Mouse (Mus musculus): ENCODE results near the gene Gm37240. TPM values are rescaled to one million over a fixed set of nuclear protein-coding genes. Genes with fewer than 3 reads are reported as not detected.

The Gm37240 gene
- polyA plus RNA-seq, 1 experiment from 2014 or later = 3.2 TPM

DNA sequence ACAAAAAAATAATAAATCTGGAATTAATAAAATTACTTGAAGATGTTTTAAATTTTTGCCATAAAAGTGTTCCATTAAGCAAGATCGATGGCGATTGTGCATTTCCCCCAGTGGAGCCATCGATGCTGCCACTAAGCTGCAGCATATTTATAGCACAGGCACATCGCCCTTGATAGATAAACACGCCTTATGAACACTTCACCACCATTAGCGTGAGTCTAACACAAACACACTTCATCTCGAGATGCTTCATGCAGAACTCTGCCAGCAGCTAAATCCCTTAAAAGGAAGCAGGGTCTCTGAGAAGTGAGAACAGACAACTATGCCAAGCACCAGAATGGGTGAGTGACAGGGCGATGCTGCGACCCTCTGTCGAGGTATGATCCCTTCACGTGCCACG, 220.6 kb downstream of the Gm37240 start:
- Histone ChIP-seq H3K4me3 (ENCODE audit: low read depth, low read length) (no peak overlapping the region), H3K27me3 (ENCODE audit: control insufficient read depth, insufficient read depth, low read length) (no peaks in the 10 kb centered on the region), H3K4me2 (ENCODE audit: low read depth, low read length) (no peak overlapping the region), H3K9ac (replicated peaks; ENCODE audit: low read length) (no peak overlapping the region), H3K4me1 (ENCODE audit: control insufficient read depth, insufficient read depth, low read length) (no peaks in the 10 kb centered on the region), H3K9me3 (replicated peaks; ENCODE audit: control insufficient read depth, low read length) (no peaks in the 10 kb centered on the region), H3K27ac (replicated peaks; ENCODE audit: low read depth, low read length) (no peak overlapping the region), H3K36me3 (replicated peaks; ENCODE audit: control insufficient read depth, insufficient read depth, low read depth, low read length) (no peaks in the 10 kb centered on the region)
- no peak for DNase-seq (ENCODE audit: low spot score)
- ATAC-seq (replicated peaks; ENCODE audit: insufficient number of reproducible peaks, low FRiP score, low TSS enrichment, low read depth) = no peak
- 82% methylated on average over 12 of the region's 12 CpGs for WGBS

DNA sequence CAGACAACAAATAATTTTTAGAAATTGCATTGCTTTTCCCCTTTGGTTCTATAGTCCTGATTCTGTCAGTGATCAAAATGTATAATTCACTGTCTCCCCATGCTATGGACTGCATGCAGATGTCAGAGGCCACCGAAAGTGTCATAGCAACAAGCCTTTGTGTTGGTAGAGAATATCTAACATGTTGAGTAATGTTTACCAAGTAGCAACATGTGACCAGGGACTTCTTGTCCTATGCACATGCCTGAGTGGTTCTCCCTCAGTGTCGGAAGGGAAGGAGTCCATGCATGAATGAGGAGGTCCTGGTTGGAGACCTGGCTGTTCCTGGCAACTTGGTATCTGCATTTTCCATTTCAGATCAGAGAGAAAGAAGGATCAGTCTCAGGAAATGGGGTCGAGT, 221.2 kb downstream of the Gm37240 start:
- Histone ChIP-seq H3K36me3 (replicated peaks; ENCODE audit: control insufficient read depth, insufficient read depth, low read depth, low read length) (no peaks in the 10 kb centered on the region), H3K4me1 (ENCODE audit: control insufficient read depth, insufficient read depth, low read length) (no peaks in the 10 kb centered on the region), H3K9me3 (replicated peaks; ENCODE audit: control insufficient read depth, low read length) (no peaks in the 10 kb centered on the region), H3K4me3 (ENCODE audit: low read depth, low read length) (no peak overlapping the region), H3K27me3 (ENCODE audit: control insufficient read depth, insufficient read depth, low read length) (no peaks in the 10 kb centered on the region), H3K9ac (replicated peaks; ENCODE audit: low read length) (no peak overlapping the region), H3K4me2 (ENCODE audit: low read depth, low read length) (no peak overlapping the region), H3K27ac (replicated peaks; ENCODE audit: low read depth, low read length) (no peak overlapping the region)
- DNase-seq (ENCODE audit: low spot score) = no peak
- WGBS = 75% methylated on average over 3 of the region's 3 CpGs
- no peak for ATAC-seq (replicated peaks; ENCODE audit: insufficient number of reproducible peaks, low FRiP score, low TSS enrichment, low read depth)

DNA sequence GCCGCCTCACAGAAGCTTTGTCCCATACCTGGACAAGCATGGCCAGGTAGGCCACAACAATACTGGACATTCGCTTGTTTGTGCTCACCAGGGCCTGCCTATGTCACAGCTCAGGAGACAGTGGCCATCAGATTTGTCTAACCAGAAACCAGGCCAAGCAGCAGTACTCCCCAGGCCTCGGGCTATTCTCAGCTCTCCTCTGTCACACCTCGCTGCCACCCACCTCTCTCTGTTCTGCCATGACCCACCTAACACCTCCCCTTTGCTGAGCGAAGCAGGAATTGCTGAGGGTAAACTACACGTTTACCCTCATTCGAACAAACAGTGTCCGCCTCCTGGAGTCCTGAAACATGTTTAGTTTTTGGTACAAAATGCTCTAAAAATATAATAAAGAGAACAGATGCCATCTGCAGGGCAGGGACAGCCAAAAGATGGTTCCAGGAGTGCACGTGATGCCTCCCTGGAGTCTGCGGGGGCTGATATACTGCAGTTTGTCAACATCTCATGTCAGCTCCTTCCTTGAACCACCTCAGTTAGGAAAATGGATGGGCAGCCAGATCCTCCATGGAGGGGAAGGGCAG, 222.6 kb downstream of the Gm37240 start:
- Histone ChIP-seq H3K27ac (replicated peaks; ENCODE audit: low read depth, low read length) (no peak overlapping the region), H3K27me3 (ENCODE audit: control insufficient read depth, insufficient read depth, low read length) (no peaks in the 10 kb centered on the region), H3K9ac (replicated peaks; ENCODE audit: low read length) (no peak overlapping the region), H3K4me2 (ENCODE audit: low read depth, low read length) (no peak overlapping the region), H3K4me3 (ENCODE audit: low read depth, low read length) (no peak overlapping the region), H3K4me1 (ENCODE audit: control insufficient read depth, insufficient read depth, low read length) (no peaks in the 10 kb centered on the region), H3K9me3 (replicated peaks; ENCODE audit: control insufficient read depth, low read length) (no peaks in the 10 kb centered on the region), H3K36me3 (replicated peaks; ENCODE audit: control insufficient read depth, insufficient read depth, low read depth, low read length) (no peaks in the 10 kb centered on the region)
- no peak for DNase-seq (ENCODE audit: low spot score)
- ATAC-seq (replicated peaks; ENCODE audit: insufficient number of reproducible peaks, low FRiP score, low TSS enrichment, low read depth) = no peak
- WGBS = 89% methylated on average over 10 of the region's 10 CpGs

DNA sequence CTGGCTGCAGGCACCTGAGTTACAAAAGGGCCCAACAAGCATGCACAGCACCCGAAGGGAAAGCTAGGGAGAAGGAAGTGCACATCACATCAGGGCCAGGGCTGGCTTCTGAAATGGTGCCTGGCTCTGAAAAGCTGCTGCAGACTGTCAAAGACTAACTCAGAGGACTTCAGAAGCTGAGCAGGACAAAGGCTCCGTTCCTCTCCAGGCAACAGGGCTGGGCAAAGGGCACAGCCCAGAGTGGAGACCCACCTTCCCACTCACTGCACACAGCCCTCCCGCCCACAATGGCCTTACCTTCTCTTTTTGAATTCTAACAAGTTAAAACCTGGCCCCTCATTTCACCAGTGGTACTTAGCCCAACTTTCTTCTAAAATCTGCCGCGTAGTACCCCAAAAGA, 223.5 kb downstream of the Gm37240 start:
- Histone ChIP-seq H3K4me2 (ENCODE audit: low read depth, low read length) (no peak overlapping the region), H3K9ac (replicated peaks; ENCODE audit: low read length) (no peak overlapping the region), H3K36me3 (replicated peaks; ENCODE audit: control insufficient read depth, insufficient read depth, low read depth, low read length) (no peaks in the 10 kb centered on the region), H3K27ac (replicated peaks; ENCODE audit: low read depth, low read length) (no peak overlapping the region), H3K4me1 (ENCODE audit: control insufficient read depth, insufficient read depth, low read length) (no peaks in the 10 kb centered on the region), H3K4me3 (ENCODE audit: low read depth, low read length) (no peak overlapping the region), H3K9me3 (replicated peaks; ENCODE audit: control insufficient read depth, low read length) (no peaks in the 10 kb centered on the region), H3K27me3 (ENCODE audit: control insufficient read depth, insufficient read depth, low read length) (no peaks in the 10 kb centered on the region)
- no peak for DNase-seq (ENCODE audit: low spot score)
- 83% methylated on average over 5 of the region's 5 CpGs for WGBS
- ATAC-seq (replicated peaks; ENCODE audit: insufficient number of reproducible peaks, low FRiP score, low TSS enrichment, low read depth) = no peak

DNA sequence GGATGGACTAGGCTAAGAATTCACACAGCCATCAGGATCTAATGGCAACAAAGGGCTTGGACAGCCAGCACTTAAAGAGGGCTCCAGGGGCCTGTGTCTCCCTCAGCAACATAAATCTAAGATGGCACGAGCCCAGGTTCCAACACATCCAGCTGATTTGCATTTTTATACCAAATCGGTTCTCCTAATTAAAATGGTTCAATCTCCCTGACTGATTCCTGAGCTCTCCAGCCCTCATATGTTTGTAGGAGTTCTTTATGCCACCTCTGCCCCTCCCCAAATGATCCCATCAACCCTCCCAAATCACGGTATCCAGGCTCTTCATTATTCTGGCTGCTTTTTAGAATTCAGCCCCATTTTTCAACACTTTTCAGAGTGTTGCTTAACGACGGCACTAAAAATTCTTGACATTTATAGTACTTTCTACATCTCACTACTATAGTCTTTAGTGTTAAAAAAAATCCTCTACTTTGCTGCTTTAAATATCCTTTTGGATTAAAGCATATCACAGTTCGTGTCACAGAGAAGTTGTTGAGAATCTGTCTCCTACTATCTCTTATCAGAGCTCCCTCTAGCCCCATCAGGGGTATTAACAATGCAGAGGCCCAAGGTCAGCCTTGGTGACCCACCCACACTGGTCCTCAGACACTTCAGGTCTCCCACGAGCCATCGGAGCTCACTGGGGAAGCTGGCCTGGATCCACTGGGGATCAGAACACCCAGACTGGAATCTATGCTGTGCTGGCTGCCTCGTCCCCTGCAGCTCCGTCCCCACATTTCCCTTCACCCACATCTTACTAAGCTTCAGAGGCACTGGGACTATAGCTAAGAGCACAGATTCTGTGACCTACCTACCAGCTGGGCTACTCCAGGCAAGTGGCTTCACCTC, 225.1 kb downstream of the Gm37240 start:
- no peaks in the 10 kb centered on the region for H3K9me3 ChIP-seq (replicated peaks; ENCODE audit: control insufficient read depth, low read length)
- no peaks in the 10 kb centered on the region for H3K27me3 ChIP-seq (ENCODE audit: control insufficient read depth, insufficient read depth, low read length)
- no peaks in the 10 kb centered on the region for H3K4me1 ChIP-seq (ENCODE audit: control insufficient read depth, insufficient read depth, low read length)
- WGBS = 85% methylated on average over 10 of the region's 10 CpGs
- DNase-seq (ENCODE audit: low spot score) (no peak), ATAC-seq (replicated peaks; ENCODE audit: insufficient number of reproducible peaks, low FRiP score, low TSS enrichment, low read depth) (no peak)
- no peaks in the 10 kb centered on the region for H3K36me3 ChIP-seq (replicated peaks; ENCODE audit: control insufficient read depth, insufficient read depth, low read depth, low read length)
- no peak overlapping the region for H3K4me2 ChIP-seq (ENCODE audit: low read depth, low read length)
- no peak overlapping the region for H3K27ac ChIP-seq (replicated peaks; ENCODE audit: low read depth, low read length)
- H3K4me3 ChIP-seq (ENCODE audit: low read depth, low read length) = no peak overlapping the region
- H3K9ac ChIP-seq (replicated peaks; ENCODE audit: low read length) = no peak overlapping the region

DNA sequence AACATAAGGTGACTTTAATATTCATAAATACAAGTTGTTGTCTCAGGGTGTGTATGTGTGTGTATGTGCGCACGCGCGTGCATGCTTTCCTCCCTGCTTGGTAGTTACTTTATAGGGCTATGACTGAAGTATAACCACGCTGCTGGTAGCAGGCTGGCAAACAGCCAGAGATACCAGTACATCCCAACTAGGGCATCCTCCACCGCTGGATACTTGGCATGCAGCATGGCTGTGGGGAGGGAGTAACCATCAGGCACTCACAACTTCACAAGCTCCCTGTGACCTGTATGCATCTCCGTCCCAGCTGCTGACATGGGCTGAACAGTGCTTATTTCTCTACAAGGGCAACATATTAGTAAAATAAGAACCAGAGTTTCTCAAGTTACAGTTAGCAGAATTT, 227.6 kb downstream of the Gm37240 start:
- no peak overlapping the region for H3K4me3 ChIP-seq (ENCODE audit: low read depth, low read length)
- no peaks in the 10 kb centered on the region for H3K9me3 ChIP-seq (replicated peaks; ENCODE audit: control insufficient read depth, low read length)
- no peaks in the 10 kb centered on the region for H3K4me1 ChIP-seq (ENCODE audit: control insufficient read depth, insufficient read depth, low read length)
- no peak overlapping the region for H3K9ac ChIP-seq (replicated peaks; ENCODE audit: low read length)
- no peak overlapping the region for H3K4me2 ChIP-seq (ENCODE audit: low read depth, low read length)
- H3K27ac ChIP-seq (replicated peaks; ENCODE audit: low read depth, low read length) = no peak overlapping the region
- H3K27me3 ChIP-seq (ENCODE audit: control insufficient read depth, insufficient read depth, low read length) = no peaks in the 10 kb centered on the region
- ATAC-seq (replicated peaks; ENCODE audit: insufficient number of reproducible peaks, low FRiP score, low TSS enrichment, low read depth) (no peak), DNase-seq (ENCODE audit: low spot score) (no peak)
- WGBS = 93% methylated on average over 7 of the region's 7 CpGs
- no peaks in the 10 kb centered on the region for H3K36me3 ChIP-seq (replicated peaks; ENCODE audit: control insufficient read depth, insufficient read depth, low read depth, low read length)

DNA sequence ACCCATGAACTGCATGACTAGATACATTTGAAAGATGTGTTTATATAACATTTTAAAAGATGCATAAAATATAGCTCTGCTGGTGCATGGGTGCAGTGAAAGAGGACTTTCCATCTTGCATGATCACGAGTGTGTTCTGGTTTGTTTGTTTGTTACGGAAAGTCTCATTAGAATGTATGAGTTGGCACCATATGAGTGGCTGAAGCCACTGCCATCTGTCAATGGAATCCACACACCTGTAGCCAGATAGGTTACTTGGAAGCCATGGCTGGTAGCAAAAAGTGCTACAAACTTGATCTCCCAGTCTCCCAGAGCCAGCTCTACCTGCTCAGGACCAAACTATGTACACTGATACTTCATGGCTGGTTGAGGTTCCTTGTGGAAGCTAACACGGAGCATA, 231.8 kb downstream of the Gm37240 start:
- 90% methylated on average over 3 of the region's 3 CpGs for WGBS
- no peaks in the 10 kb centered on the region for H3K9me3 ChIP-seq (replicated peaks; ENCODE audit: control insufficient read depth, low read length)
- no peaks in the 10 kb centered on the region for H3K4me1 ChIP-seq (ENCODE audit: control insufficient read depth, insufficient read depth, low read length)
- no peak overlapping the region for H3K9ac ChIP-seq (replicated peaks; ENCODE audit: low read length)
- H3K4me3 ChIP-seq (ENCODE audit: low read depth, low read length) = no peak overlapping the region
- H3K27me3 ChIP-seq (ENCODE audit: control insufficient read depth, insufficient read depth, low read length) = no peaks in the 10 kb centered on the region
- no peak for ATAC-seq (replicated peaks; ENCODE audit: insufficient number of reproducible peaks, low FRiP score, low TSS enrichment, low read depth)
- no peak overlapping the region for H3K27ac ChIP-seq (replicated peaks; ENCODE audit: low read depth, low read length)
- no peak for DNase-seq (ENCODE audit: low spot score)
- H3K4me2 ChIP-seq (ENCODE audit: low read depth, low read length) = no peak overlapping the region
- no peaks in the 10 kb centered on the region for H3K36me3 ChIP-seq (replicated peaks; ENCODE audit: control insufficient read depth, insufficient read depth, low read depth, low read length)
